ENCODE assay signal across 7 mouse cellular contexts in genomic region chr1:165634151-165634884, GRCm38 (mm10). TPM values are rescaled to one million over a fixed set of nuclear protein-coding genes. Genes with fewer than 3 reads are reported as not detected.
A peak's percentile ranks its signal among the peaks of the same experiment; 100 is the strongest.
DNase-seq lines count a peak whose midpoint lies in the region; ATAC-seq lines count a peak whose summit lies in the region.

Mpzl1 (minus strand) TSS chr1:165634538.

- peak within 1 kb of the TSS; percentile 87 for H3K27ac ChIP-seq in embryonic facial prominence, embryonic 11.5 days (replicated peaks; ENCODE audit: low read depth, low read length)
- peak within 1 kb of the TSS; percentile 97 for H3K27ac ChIP-seq in limb, embryonic 10.5 days
- H3K27ac ChIP-seq in midbrain, embryonic 13.5 days, result peak within 1 kb of the TSS; percentile 96

- H3K36me3 ChIP-seq in embryonic facial prominence, embryonic 11.5 days (replicated peaks; ENCODE audit: control insufficient read depth, insufficient read depth, low read depth, low read length), result no peaks in the 10 kb centered on the region
- peaks cover 3% of the 10 kb centered on the region; the same call in 1 of the 2 replicates for H3K36me3 ChIP-seq in limb, embryonic 10.5 days
- H3K36me3 ChIP-seq in midbrain, embryonic 13.5 days, result no peaks in the 10 kb centered on the region

- peak within 1 kb of the TSS; percentile 86 for H3K9ac ChIP-seq in embryonic facial prominence, embryonic 11.5 days (replicated peaks; ENCODE audit: low read length)
- peak within 1 kb of the TSS; percentile 88 for H3K9ac ChIP-seq in midbrain, embryonic 13.5 days (replicated peaks)

- 0% methylated on average over 41 of the region's 73 CpGs for WGBS in embryonic facial prominence, embryonic 11.5 days
- under 1% methylated on average over 72 of the region's 73 CpGs for WGBS in limb, embryonic 10.5 days
- WGBS in midbrain, embryonic 13.5 days, result under 1% methylated on average over 64 of the region's 73 CpGs

- DNase-seq in adrenal gland, postnatal 14 days, result peak; percentile 100
- peak; percentile 99 for DNase-seq in embryonic facial prominence, embryonic 11.5 days (ENCODE audit: low spot score)
- DNase-seq in kidney, adult 11 months, result peak; percentile 99
- DNase-seq in limb, embryonic 10.5 days (ENCODE audit: low spot score), result peak; percentile 98
- peak; percentile 95 for DNase-seq in spleen, adult 12 weeks (ENCODE audit: low spot score)

- no peaks in the 10 kb centered on the region for H3K4me1 ChIP-seq in embryonic facial prominence, embryonic 11.5 days (ENCODE audit: control insufficient read depth, insufficient read depth, low read length)
- H3K4me1 ChIP-seq in limb, embryonic 10.5 days, result peaks cover 51% of the 10 kb centered on the region
- H3K4me1 ChIP-seq in midbrain, embryonic 13.5 days (replicated peaks), result peaks cover 48% of the 10 kb centered on the region

- no peaks in the 10 kb centered on the region for H3K9me3 ChIP-seq in embryonic facial prominence, embryonic 11.5 days (replicated peaks; ENCODE audit: control insufficient read depth, low read length)
- H3K9me3 ChIP-seq in limb, embryonic 10.5 days (replicated peaks), result no peaks in the 10 kb centered on the region
- H3K9me3 ChIP-seq in midbrain, embryonic 13.5 days, result no peaks in the 10 kb centered on the region

- ATAC-seq in embryonic facial prominence, embryonic 11.5 days (replicated peaks; ENCODE audit: insufficient number of reproducible peaks, low FRiP score, low TSS enrichment, low read depth), result peak; percentile 99
- peak; percentile 98 for ATAC-seq in granulocyte monocyte progenitor cell, adult 5-6 weeks (replicated peaks; ENCODE audit: poor library complexity, severe bottlenecking)
- peak; percentile 99 for ATAC-seq in midbrain, embryonic 13.5 days

- H3K4me3 ChIP-seq in embryonic facial prominence, embryonic 11.5 days (ENCODE audit: low read depth, low read length), result peak within 1 kb of the TSS; percentile 73
- peak within 1 kb of the TSS; percentile 86 for H3K4me3 ChIP-seq in limb, embryonic 10.5 days
- peak within 1 kb of the TSS; percentile 86 for H3K4me3 ChIP-seq in midbrain, embryonic 13.5 days (replicated peaks)

- H3K27me3 ChIP-seq in embryonic facial prominence, embryonic 11.5 days (ENCODE audit: control insufficient read depth, insufficient read depth, low read length), result no peaks in the 10 kb centered on the region
- no peaks in the 10 kb centered on the region for H3K27me3 ChIP-seq in limb, embryonic 10.5 days (ENCODE audit: low read depth, poor library complexity, severe bottlenecking)
- no peaks in the 10 kb centered on the region for H3K27me3 ChIP-seq in midbrain, embryonic 13.5 days

- peak within 1 kb of the TSS; percentile 76 for H3K4me2 ChIP-seq in embryonic facial prominence, embryonic 11.5 days (ENCODE audit: low read depth, low read length)
- peak within 1 kb of the TSS; percentile 62 for H3K4me2 ChIP-seq in midbrain, embryonic 13.5 days (replicated peaks)

RNA-seq across cellular contexts. Expression of gene Mpzl1, which starts in this region (rescaled TPM):
- 39.1 and 40.4 TPM in 2 replicates for total RNA-seq in adrenal gland, postnatal 14 days (2021)
- 158 and 169 TPM in 2 replicates for polyA plus RNA-seq in embryonic facial prominence, embryonic 11.5 days (2014; fragmentation: Nextera tagmentation; extraction: Ambion mirVana)
- total RNA-seq in granulocyte monocyte progenitor cell, adult 5-6 weeks (2014; fragmentation: Nextera tagmentation), result 0.98 and 20.5 TPM in 2 replicates
- total RNA-seq in granulocyte monocyte progenitor cell, adult 5-6 weeks (2017), result 0.41 and 0.73 TPM in 2 replicates
- polyA plus RNA-seq in limb, embryonic 10.5 days (2016; fragmentation: Nextera tagmentation; extraction: Ambion mirVana), result 141 and 148 TPM in 2 replicates
- 135 and 147 TPM in 2 replicates for polyA plus RNA-seq in midbrain, embryonic 13.5 days (2015; fragmentation: Nextera tagmentation; extraction: Ambion mirVana)

Comparison
In these comparisons a context has a peak if more than half of its experiments do, and no peak if none do; other contexts are left out.
1. Peak in every context shown above with its lines: DNase-seq, ATAC-seq, H3K4me3 ChIP-seq and H3K27ac ChIP-seq.